Mouse (Mus musculus): ENCODE results near the gene Ubald1.

DNA sequence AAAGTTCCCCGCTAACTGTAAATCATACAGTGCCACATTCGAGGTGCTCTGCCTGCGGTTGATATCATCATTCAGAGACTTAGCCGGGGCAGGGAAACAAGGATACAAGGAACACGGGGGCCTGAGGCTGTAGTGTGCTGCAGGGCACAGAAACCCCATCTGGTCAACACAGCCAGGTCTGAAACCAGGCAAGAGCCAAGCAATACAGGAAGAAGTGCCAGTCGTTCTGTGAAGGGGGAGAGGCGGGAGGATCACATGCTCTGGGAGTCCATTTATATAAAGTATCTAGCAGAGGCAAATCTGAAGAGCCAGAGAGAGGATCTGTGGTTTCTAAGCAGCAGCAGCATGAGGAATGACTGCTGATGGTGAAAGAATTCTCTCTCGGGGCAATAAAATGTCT is 39.9 kb downstream of the Ubald1 start:
- TF ChIP-seq CTCF (IDR thresholded peaks at IDR 0.05; ENCODE audit: control insufficient read depth, insufficient read depth, low read length) (no peak), POLR2A (IDR thresholded peaks at IDR 0.05; ENCODE audit: borderline replicate concordance, control insufficient read depth, low read depth, low read length) (no peak)

Measured in bone marrow, adult 2 months (tissue).